Mouse (Mus musculus): ENCODE results near the gene Syk. TPM values are rescaled to one million over a fixed set of nuclear protein-coding genes. Genes with fewer than 3 reads are reported as not detected.

Syk gene
- polyA plus RNA-seq (2012; rRNA removed): 4.1 and 5.0 TPM in 2 replicates

GRCm38 (mm10) chr13:52582878-52583661 lies at the start of gene Syk:
Syk (plus strand) TSS chr13:52583173.
- DNase-seq (ENCODE audit: low spot score): peak; percentile 37

DNA sequence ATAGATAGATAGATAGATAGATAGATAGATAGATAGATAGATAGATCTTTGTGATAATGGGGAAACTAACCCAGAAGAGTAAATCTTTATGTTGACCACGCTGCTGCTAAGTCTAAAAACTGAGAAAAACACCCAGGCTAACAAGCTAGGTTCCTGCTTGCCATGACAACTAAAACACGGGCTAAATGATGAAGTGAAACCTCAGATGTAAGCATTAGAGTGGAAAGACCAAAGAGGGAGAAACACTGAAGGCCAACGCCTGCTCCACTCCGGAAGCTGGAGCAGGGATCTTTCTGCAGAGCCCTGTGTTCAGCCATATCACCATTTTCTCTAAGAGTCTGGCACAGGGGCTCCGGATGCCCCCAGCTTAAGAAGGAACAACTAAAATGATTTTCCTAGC lies 49.3 kb upstream of the Syk start:
- no peak for DNase-seq (ENCODE audit: low spot score)

DNA sequence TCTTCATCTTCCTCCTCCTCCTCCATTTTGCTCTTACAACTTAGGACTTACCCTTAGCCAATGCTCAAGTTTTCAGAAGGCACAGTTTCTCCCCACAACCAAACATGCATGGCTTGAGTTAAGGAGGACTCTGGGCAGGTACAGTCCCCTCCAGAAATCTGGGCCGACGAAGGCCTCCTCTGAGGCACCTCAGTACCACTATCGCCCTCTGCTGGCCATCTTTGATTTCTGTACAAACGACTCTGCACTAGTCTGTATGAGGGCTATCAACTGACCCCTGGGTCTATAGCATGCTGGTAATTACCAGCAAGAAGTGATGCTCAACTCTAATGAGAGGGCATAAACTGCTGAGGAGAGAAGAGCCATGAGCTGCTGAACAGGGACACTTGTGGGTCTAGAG lies 47.4 kb upstream of the Syk start:
- DNase-seq (ENCODE audit: low spot score): no peak

DNA sequence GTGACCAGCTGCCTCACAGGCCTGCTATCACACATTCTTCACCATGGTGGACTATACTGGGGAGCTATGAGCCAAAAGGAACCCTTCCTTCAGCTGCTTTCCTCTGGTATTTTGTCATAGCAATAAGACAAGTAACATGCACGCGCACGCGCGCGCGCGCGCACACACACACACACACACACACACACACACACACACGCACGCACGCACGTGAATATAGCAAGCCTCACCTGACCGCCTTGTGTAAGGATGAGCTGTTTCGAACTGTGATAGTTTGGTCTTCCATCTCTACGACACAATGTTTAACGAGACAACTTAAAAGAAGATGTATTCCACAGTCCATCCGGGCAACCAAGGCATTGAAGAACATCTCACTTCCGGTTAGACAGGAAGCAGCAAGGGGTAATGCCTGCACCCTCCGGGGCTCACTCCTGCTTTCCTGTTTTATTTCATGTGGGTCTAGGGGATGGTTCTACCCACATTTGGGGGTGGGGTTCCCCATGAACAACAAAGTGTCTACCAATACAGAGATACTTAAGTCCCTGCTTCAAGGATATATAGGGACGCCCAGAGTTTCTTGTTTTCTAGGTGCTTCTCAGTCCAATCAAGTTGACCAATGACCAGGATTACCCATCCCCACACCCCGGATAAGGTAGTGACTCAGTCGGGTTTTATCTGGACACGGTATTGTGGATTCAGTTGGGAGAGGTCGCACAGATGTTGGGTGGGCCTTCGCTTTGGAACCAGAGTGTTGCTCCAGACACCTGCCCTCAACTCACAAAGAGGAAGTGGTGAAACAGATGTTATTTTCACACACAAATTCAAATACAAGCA lies 45.0 kb upstream of the Syk start:
- no peak for DNase-seq (ENCODE audit: low spot score)

DNA sequence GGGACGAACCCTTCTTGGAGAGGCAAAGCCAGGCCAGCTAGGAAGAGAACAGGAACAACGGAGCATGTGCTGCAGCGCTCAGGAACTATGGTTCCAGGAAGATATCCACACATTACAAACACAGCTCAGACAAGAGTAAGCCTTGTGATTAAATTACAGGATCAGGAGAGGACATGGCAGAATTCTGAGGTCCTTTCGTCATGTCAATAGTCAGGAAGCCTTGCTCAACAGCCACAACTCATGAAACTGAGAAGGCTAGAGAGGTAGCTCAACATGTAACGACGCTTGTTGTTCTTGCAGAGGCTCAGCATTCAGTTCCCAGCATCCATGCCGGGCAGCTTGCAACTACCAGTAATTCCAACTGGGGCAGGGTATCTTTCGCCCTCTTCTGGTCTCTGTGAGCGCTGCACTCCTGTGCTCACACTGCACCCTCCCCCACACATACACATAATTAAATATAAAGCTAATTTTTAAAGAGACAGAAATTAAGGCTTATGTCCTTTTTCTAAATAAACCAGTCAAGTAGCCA lies 44.3 kb upstream of the Syk start:
- no peak for DNase-seq (ENCODE audit: low spot score)

- no peak for DNase-seq (ENCODE audit: low spot score)
Measured at GRCm38 (mm10) chr13:52539461-52539860, 43.5 kb upstream of the Syk start.

DNA sequence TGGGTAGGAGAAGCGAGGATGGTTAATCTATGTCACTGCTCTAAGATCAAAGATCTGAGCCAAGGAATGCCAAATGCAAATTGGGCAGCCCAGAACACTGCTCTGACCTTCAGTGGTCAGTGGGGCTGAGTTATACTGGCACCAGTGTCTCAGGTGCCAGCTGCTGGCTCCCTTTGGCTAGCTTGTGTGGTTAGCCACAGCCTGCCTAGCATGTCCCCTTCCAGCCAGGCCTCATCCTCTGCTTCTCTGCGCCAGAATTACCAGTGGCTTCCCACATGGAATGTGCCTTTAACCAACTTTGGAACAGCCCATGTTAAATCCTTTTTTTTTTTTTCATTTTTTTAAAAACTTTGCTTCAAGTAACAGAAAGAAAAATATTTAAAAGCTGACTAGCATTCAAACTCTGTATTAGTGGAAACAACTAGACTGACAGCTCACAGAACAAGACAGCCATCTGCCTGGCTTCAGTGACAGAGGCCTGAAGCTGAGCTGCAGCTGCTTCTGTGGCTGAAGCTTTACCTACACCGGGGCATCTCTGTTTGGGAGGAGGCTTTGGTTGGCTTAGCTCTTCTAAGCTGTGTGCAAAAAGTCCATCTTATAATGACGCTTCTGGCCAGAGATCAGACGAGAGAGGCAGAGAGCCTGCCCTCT lies 41.5 kb upstream of the Syk start:
- no peak for DNase-seq (ENCODE audit: low spot score)

GRCm38 (mm10) chr13:52542036-52542526 lies 40.9 kb upstream of the Syk start:
- no peak for DNase-seq (ENCODE audit: low spot score)

- no peak for DNase-seq (ENCODE audit: low spot score)
Measured at GRCm38 (mm10) chr13:52542636-52543035, 40.3 kb upstream of the Syk start.

DNA sequence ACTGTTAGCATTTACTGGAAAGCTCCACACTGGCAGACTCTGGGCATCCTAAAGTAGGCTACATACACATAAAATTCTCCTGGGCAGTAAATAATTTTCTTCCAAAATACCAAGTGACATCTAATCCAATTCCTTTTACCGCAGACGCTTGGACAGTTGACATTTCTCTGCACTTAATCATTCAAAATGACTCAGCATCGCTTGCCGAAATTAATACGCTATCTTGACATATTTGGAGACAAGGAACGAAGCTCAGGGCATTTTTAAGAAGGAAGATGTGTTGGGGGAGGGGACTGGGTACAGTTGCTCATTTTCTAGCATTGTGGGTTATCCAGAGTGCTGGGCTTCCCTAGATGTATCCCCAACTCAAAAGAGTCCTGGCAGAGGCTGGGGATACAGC lies 36.7 kb upstream of the Syk start:
- no peak for DNase-seq (ENCODE audit: low spot score)

DNA sequence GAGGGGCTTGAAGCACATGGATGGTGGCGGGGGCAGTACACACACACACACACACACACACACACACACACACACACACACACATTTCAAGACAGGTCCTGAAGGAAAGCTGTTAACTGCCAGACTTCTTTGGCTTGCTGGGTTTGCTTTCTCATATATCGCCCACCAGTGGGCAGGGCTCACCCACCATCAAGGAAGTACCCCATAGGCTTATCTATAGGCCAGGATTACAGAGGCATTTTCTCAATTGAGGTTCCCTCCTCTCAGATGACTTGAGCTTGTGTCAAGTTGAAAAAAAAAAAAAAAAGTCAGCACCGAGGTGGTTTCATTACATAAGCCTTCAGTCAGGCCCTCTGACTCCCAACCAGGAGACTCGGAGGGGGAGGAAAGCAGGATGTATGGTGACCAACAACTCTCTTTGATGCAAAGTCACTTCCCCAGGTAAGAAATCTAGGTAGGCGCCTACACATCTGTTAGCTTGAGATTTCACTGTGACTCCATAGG lies 32.2 kb upstream of the Syk start:
- no peak for DNase-seq (ENCODE audit: low spot score)

DNA sequence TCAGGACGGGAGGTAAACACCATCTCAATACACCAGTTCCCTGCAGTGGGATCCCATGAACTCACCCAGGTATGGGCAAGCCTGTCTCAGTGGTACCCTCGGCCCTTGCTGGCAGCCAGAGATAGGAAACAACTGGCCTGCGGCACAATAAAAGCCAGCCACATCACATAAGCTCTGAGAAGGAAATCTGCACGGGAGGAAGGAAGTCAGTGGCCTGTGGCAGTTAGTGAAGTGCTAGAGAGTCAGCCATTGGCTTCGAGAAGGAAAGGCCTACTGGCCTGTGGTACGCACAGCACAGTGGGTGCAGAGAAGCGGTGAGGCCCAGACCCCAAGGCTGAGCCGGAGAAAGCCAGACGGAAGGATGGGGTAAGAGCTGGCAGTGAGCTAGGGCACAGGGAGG lies 31.7 kb upstream of the Syk start:
- no peak for DNase-seq (ENCODE audit: low spot score)

DNA sequence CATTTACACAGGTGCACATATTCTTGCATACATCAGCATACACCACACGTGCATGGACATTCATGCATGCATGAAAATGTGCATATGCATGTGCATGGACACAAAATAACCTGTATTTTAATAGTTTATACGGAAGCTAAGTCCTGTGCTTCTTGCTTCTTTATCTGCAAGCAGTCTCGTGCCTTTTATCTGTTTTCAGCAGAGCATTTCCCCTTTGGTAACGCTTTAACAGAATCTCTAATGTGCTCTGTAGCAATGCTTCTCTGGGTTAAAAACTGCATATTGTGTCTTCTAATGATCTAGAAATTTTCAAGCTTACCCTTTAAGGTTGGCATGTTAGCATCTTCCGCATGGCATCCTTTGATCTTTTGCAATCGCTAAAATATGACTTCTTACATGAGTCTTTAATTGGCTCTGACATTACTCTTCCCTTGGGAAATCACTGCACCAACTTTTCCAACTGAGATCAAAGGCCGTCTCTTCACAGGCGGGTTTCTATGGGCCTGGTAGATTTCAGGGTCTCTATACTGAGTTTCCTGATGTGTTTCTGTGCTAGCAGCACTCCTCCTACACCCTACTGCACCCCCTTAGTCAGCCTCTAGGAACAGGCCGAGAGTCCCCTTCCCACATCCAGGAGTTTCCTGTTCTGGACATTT lies 30.0 kb upstream of the Syk start:
- no peak for DNase-seq (ENCODE audit: low spot score)

GRCm38 (mm10) chr13:52554722-52555121 lies 28.3 kb upstream of the Syk start:
- no peak for DNase-seq (ENCODE audit: low spot score)

- no peak for DNase-seq (ENCODE audit: low spot score)
Measured at GRCm38 (mm10) chr13:52557421-52557820, 25.6 kb upstream of the Syk start.

GRCm38 (mm10) chr13:52561367-52562165 lies 21.4 kb upstream of the Syk start:
- DNase-seq (ENCODE audit: low spot score): no peak

- no peak for DNase-seq (ENCODE audit: low spot score)
Measured at GRCm38 (mm10) chr13:52562166-52562571, 20.8 kb upstream of the Syk start.

- no peak for DNase-seq (ENCODE audit: low spot score)
Measured at GRCm38 (mm10) chr13:52565103-52565739, 17.8 kb upstream of the Syk start.

DNA sequence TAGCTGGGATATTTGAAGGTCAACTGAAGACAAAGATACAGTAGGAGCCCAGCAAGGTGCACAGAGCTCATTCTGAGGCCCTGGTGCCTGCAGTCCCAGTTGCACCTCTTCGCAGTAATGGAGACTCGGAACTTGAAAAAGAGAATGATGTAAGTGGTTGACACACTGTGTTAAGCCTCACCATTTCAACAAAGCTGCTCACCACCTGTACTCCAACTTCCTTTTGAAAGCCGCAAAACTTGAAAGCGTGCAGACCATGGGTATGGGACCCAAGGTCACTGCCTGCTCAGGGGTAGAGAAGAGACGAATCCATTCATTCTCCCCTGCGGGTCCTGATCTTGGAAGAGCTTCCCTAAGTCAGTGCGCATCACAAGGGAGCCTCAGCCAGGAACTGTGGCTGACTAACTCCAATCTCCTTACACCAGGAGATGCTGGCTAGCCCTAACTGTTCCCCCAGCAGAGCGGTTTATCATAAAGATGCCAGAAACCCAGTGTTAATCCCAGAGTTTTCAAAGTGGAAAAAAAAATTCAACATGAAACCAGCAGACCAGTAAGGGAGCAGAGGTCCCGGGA lies 16.7 kb upstream of the Syk start:
- DNase-seq (ENCODE audit: low spot score): no peak

DNA sequence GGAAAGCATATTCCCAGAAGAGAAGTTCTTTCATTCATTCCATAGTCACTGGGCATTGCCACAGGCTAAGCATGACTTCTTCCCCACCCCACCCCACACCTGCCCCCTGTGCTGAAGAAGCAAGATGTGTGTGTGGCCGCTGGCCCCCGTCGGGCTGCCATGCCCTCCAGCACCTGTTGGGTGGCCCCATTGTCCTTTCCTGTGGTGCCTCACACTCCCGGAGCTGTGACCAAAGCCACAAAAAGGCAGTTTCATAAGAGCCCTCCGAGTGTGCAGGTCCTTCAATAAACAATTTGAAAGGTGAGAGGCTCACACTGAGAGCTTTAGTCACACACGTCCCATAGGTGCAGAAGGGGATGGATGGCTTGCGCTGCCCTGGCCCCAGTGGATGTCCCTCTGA lies 16.2 kb upstream of the Syk start:
- DNase-seq (ENCODE audit: low spot score): no peak

Measured in urinary bladder, adult 2 months (tissue).